Mouse (Mus musculus): Measurements from ENCODE around the gene AI467606.

- TF ChIP-seq TAL1 (IDR thresholded peaks at IDR 0.05; ENCODE audit: low read length) (no peak), GATA1 (IDR thresholded peaks at IDR 0.05; ENCODE audit: low read length) (no peak)
These were observed 48.4 kb downstream of the AI467606 start for GRCm38 (mm10) chr7:127139562-127139961.

All from erythroblast, embryonic 14.5 days (primary cell).